Mouse (Mus musculus) heart, postnatal 0 days (tissue): ENCODE data around the gene Pdzd4.

Source experiments
- CTCF ChIP-seq: IDR thresholded peaks from 2 replicates; pipeline ENCODE4 v1.5.1; 2016; ENCODE audit warnings: antibody characterized with exemption, control low read depth, low read depth
- EP300 ChIP-seq: IDR thresholded peaks from 2 replicates; pipeline ENCODE4 v1.6.1; 2016; ENCODE audit warnings: antibody characterized with exemption, low read depth

DNA sequence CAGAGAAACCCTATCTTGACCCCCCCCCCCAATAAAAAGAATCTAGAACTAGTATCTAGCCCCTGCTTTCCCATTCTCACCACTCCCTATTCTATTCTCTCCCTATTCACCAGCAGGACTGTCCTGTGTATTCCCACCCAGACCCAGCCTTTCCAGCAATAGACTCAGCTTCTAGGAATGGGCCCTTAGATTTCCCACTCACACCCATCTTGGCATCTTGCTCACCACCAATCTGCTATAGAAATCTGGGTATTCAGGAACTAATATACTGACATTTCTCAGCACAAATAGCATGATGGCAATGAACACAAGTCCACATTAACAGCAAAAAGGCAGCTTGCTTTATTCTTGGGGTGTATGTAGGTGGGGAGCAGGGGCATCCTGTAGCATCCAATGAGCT lies 31.7 kb downstream of the Pdzd4 start:
- TF ChIP-seq EP300 (no peak), CTCF (no peak)
